Mouse (Mus musculus) midbrain, embryonic 16.5 days (tissue): Measurements from ENCODE around the gene Mkln1. TPM values are rescaled to one million over a fixed set of nuclear protein-coding genes. Genes with fewer than 3 reads are reported as not detected.
A peak's percentile ranks its signal among the peaks of the same experiment; 100 is the strongest.

ENCODE experiments used
- ATAC-seq: fragments of 200-750 bp; cut with Nextera tagmentation; 2 replicates; pipeline ENCODE4 v1.8.0; 2017; ENCODE audit warnings: moderate TSS enrichment
- H3K27ac ChIP-seq: fragments of 300-500 bp; sonication (generic); 2 replicates; pipeline ENCODE4 v1.5.1; 2014; ENCODE audit warnings: mild to moderate bottlenecking, low read length, mixed read lengths
- H3K27me3 ChIP-seq: fragments of 300-500 bp; sonication (generic); 2 replicates; pipeline ENCODE4 v1.6.1; 2014; ENCODE audit warnings: low read depth, low read length, mixed read lengths; ENCODE audit not compliant: control insufficient read depth, insufficient read depth
- H3K36me3 ChIP-seq: fragments of 300-500 bp; sonication (generic); 2 replicates; pipeline ENCODE4 v1.6.1; 2014; ENCODE audit warnings: mild to moderate bottlenecking, low read length, moderate library complexity, mixed read lengths; ENCODE audit not compliant: control insufficient read depth, insufficient read depth
- H3K4me1 ChIP-seq: fragments of 300-500 bp; sonication (generic); 2 replicates; pipeline ENCODE4 v1.6.1; 2014; ENCODE audit warnings: mild to moderate bottlenecking, low read length, mixed read lengths; ENCODE audit not compliant: control insufficient read depth, insufficient read depth
- H3K4me2 ChIP-seq: fragments of 300-500 bp; sonication (generic); 2 replicates; pipeline ENCODE4 v1.6.1; 2014; ENCODE audit warnings: mild to moderate bottlenecking, low read length, mixed read lengths
- H3K4me3 ChIP-seq: fragments of 300-500 bp; sonication (generic); 2 replicates; pipeline ENCODE4 v1.5.1; 2014; ENCODE audit warnings: low read depth, mild to moderate bottlenecking, low read length, moderate library complexity, mixed read lengths
- H3K9ac ChIP-seq: fragments of 300-500 bp; sonication (generic); 2 replicates; pipeline ENCODE4 v1.6.1; 2014; ENCODE audit warnings: low read depth, low read length, mixed read lengths
- H3K9me3 ChIP-seq: fragments of 300-500 bp; sonication (generic); replicated peaks from 2 replicates; pipeline ENCODE4 v1.6.1; 2014; ENCODE audit warnings: mild to moderate bottlenecking, low read length, mixed read lengths; ENCODE audit not compliant: control insufficient read depth, poor library complexity, severe bottlenecking
- WGBS: fragments of 180-500 bp; shearing (Covaris S2); extraction: QIAGEN DNeasy Blood & Tissue Kit; methylation state at CpG from one replicate; pipeline ENCODE4 v1.1.7; 2014; 5-methylcytosine and 5-hydroxymethylcytosine counted together
- polyA plus RNA-seq: library from polyadenylated mRNA; unstranded; fragments of >200 nt; fragmentation: Nextera tagmentation; extraction: Ambion mirVana; gene quantifications from 2 replicates; pipeline ENCODE4 v1.2.1, GENCODE M21; 2015

The Mkln1 gene
- polyA plus RNA-seq, 1 experiment from 2014 or later = 128 TPM

- 0 out of 2 replicates have a peak, but pooled peaks have one; percentile 47 for ATAC-seq
- Histone ChIP-seq H3K36me3 (no peaks in the 10 kb centered on the region), H3K9ac (no peak overlapping the region), H3K4me1 (peaks cover 5% of the 10 kb centered on the region), H3K9me3 (no peaks in the 10 kb centered on the region), H3K4me3 (no peak overlapping the region), H3K4me2 (no peak overlapping the region), H3K27ac (peak overlapping the region; percentile 59; the same call in 1 of the 2 replicates), H3K27me3 (no peaks in the 10 kb centered on the region)
- WGBS = 68% methylated on average over 9 of the region's 9 CpGs
These were observed 119.3 kb downstream of the Mkln1 start for GRCm38 (mm10) chr6:31517681-31518337.

GRCm38 (mm10) chr6:31518338-31518698 lies 119.8 kb downstream of the Mkln1 start:
- 87% methylated on average over 2 of the region's 2 CpGs for WGBS
- Histone ChIP-seq H3K4me1 (peaks cover 10% of the 10 kb centered on the region), H3K4me2 (no peak overlapping the region), H3K27me3 (no peaks in the 10 kb centered on the region), H3K36me3 (no peaks in the 10 kb centered on the region), H3K9me3 (no peaks in the 10 kb centered on the region), H3K27ac (no peak overlapping the region), H3K9ac (no peak overlapping the region), H3K4me3 (no peak overlapping the region)
- no peak for ATAC-seq

GRCm38 (mm10) chr6:31519001-31519471 lies 120.5 kb downstream of the Mkln1 start:
- H3K9me3 ChIP-seq = no peaks in the 10 kb centered on the region

GRCm38 (mm10) chr6:31520486-31521215 lies 122.1 kb downstream of the Mkln1 start:
- Histone ChIP-seq H3K9me3 (no peaks in the 10 kb centered on the region), H3K4me1 (peaks cover 14% of the 10 kb centered on the region), H3K4me3 (no peak overlapping the region), H3K36me3 (0 out of 2 replicates have a peak, but pooled peaks cover 3% of the 10 kb centered on the region), H3K27ac (no peak overlapping the region), H3K27me3 (no peaks in the 10 kb centered on the region), H3K9ac (no peak overlapping the region), H3K4me2 (no peak overlapping the region)
- no peak for ATAC-seq
- 73% methylated on average over 7 of the region's 7 CpGs for WGBS

More at GRCm38 (mm10) chr6:31519001-31519471, 120.5 kb downstream of the Mkln1 start:
- H3K27ac ChIP-seq = no peak overlapping the region
- H3K9ac ChIP-seq = no peak overlapping the region
- ATAC-seq = no peak
- 70% methylated on average over 8 of the region's 8 CpGs for WGBS
- peaks cover 14% of the 10 kb centered on the region for H3K4me1 ChIP-seq
- no peak overlapping the region for H3K4me3 ChIP-seq
- H3K27me3 ChIP-seq = no peaks in the 10 kb centered on the region
- no peak overlapping the region for H3K4me2 ChIP-seq
- no peaks in the 10 kb centered on the region for H3K36me3 ChIP-seq

- Histone ChIP-seq H3K36me3 (peaks cover 7% of the 10 kb centered on the region; the same call in 1 of the 2 replicates), H3K9me3 (no peaks in the 10 kb centered on the region), H3K27ac (0 out of 2 replicates have a peak overlapping the region, but pooled peaks have one; percentile 24), H3K4me2 (no peak overlapping the region), H3K9ac (no peak overlapping the region), H3K27me3 (no peaks in the 10 kb centered on the region), H3K4me1 (peaks cover 14% of the 10 kb centered on the region), H3K4me3 (no peak overlapping the region)
- ATAC-seq = no peak
- WGBS = 80% methylated on average over 8 of the region's 8 CpGs
These were observed 123.2 kb downstream of the Mkln1 start for GRCm38 (mm10) chr6:31521491-31522355.

GRCm38 (mm10) chr6:31522478-31522877 lies 123.9 kb downstream of the Mkln1 start:
- WGBS = 93% methylated on average over 4 of the region's 4 CpGs
- H3K36me3 ChIP-seq = peaks cover 7% of the 10 kb centered on the region; the same call in 1 of the 2 replicates
- no peak overlapping the region for H3K4me2 ChIP-seq
- no peak for ATAC-seq
- no peaks in the 10 kb centered on the region for H3K9me3 ChIP-seq
- H3K4me3 ChIP-seq = no peak overlapping the region
- H3K27ac ChIP-seq = no peak overlapping the region; the same call in 1 of the 2 replicates
- no peak overlapping the region for H3K9ac ChIP-seq
- no peaks in the 10 kb centered on the region for H3K27me3 ChIP-seq
- H3K4me1 ChIP-seq = peaks cover 14% of the 10 kb centered on the region

GRCm38 (mm10) chr6:31523039-31523438 lies 124.5 kb downstream of the Mkln1 start:
- H3K4me1 ChIP-seq = peaks cover 12% of the 10 kb centered on the region
- no peak for ATAC-seq
- H3K27ac ChIP-seq = peak overlapping the region; percentile 55
- no peak overlapping the region for H3K4me2 ChIP-seq
- WGBS = 34% methylated on average over 5 of the region's 5 CpGs
- no peak overlapping the region for H3K9ac ChIP-seq
- no peaks in the 10 kb centered on the region for H3K9me3 ChIP-seq
- H3K27me3 ChIP-seq = no peaks in the 10 kb centered on the region
- peaks cover 7% of the 10 kb centered on the region; the same call in 1 of the 2 replicates for H3K36me3 ChIP-seq
- H3K4me3 ChIP-seq = no peak overlapping the region

GRCm38 (mm10) chr6:31523657-31524056 lies 125.1 kb downstream of the Mkln1 start:
- Histone ChIP-seq H3K9ac (no peak overlapping the region), H3K27ac (peak overlapping the region; percentile 55; the same call in 1 of the 2 replicates), H3K9me3 (no peaks in the 10 kb centered on the region), H3K27me3 (no peaks in the 10 kb centered on the region), H3K4me2 (no peak overlapping the region), H3K4me3 (no peak overlapping the region), H3K4me1 (peaks cover 12% of the 10 kb centered on the region), H3K36me3 (peaks cover 7% of the 10 kb centered on the region; the same call in 1 of the 2 replicates)
- no peak for ATAC-seq
- WGBS = 94% methylated on average over 4 of the region's 4 CpGs
